Mouse (Mus musculus): ENCODE data around the gene Dgki. TPM values are rescaled to one million over a fixed set of nuclear protein-coding genes. Genes with fewer than 3 reads are reported as not detected.
A peak's percentile ranks its signal among the peaks of the same experiment; 100 is the strongest.

Dgki gene
- total RNA-seq, 2 experiments from 2014 or later, result not detected

GRCm38 (mm10) chr6:37297744-37298482 is 2.1 kb downstream of the Dgki start:
- ATAC-seq (replicated peaks; ENCODE audit: poor library complexity, severe bottlenecking), result no peak

- no peak for ATAC-seq (replicated peaks; ENCODE audit: poor library complexity, severe bottlenecking)
These were observed 7.9 kb downstream of the Dgki start for GRCm38 (mm10) chr6:37292068-37292467.

DNA sequence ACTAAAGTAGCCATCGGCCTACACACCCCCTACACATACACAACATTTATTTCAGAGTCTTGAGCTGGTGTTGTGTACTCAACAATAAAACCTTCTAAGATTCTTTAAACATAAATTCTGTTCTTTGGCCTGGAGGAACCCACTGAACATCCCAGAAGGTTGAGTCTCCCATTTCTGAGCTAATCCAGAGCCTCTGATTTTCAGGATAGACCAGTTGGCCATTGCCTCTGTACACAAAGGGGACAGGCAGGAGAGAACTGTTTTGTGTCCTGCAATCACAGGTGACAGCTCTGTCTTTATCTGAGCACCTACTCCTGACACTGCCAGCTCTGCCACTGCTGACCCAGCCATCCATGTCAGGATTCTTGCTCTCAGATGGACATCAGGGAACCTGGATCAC is 8.8 kb downstream of the Dgki start:
- no peak for ATAC-seq (replicated peaks; ENCODE audit: poor library complexity, severe bottlenecking)

DNA sequence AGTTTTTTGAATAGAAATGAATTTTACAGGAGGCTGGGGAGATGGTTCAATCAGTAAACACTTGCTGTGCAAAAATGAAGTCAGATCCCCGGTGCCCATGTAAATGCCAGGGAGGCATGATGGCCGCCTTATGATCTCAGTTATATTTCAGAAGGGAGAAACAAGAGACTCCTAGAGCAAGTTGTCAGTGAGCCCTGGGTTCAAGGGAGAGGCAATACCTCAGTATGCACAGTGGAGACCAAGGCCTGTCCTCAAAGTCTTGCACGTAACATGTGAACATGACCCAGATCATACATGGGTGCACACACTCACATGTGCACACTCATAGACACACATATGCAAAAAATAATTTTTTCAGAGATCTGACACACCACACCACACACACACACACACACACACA is 9.3 kb downstream of the Dgki start:
- ATAC-seq (replicated peaks; ENCODE audit: poor library complexity, severe bottlenecking), result no peak

GRCm38 (mm10) chr6:37286134-37286533 is 13.8 kb downstream of the Dgki start:
- ATAC-seq (replicated peaks; ENCODE audit: poor library complexity, severe bottlenecking), result peak; percentile 73

- ATAC-seq (replicated peaks; ENCODE audit: poor library complexity, severe bottlenecking), result peak; percentile 70
These were observed 15.1 kb downstream of the Dgki start for GRCm38 (mm10) chr6:37284879-37285278.

DNA sequence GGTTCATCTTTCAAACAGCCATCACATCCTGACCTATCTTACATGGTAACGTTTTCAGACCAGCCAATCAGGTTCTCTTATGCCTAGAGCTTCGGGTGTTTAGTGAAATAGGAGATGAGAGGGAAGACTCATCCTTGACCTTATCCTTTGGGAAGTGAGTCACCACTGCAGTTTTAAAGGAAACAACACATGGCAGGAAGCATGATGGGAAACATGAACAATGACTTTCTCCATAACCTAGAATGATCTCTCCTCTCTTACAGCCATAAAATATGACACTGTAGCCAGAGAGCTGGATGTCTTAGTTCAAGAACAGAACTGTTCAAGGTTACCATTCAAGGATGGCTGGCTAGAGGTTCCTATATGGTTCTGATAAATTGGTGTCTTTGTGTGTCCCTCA is 16.6 kb downstream of the Dgki start:
- no peak for ATAC-seq (replicated peaks; ENCODE audit: poor library complexity, severe bottlenecking)

- ATAC-seq (replicated peaks; ENCODE audit: poor library complexity, severe bottlenecking), result no peak
These were observed 17.3 kb downstream of the Dgki start for GRCm38 (mm10) chr6:37282659-37283058.

DNA sequence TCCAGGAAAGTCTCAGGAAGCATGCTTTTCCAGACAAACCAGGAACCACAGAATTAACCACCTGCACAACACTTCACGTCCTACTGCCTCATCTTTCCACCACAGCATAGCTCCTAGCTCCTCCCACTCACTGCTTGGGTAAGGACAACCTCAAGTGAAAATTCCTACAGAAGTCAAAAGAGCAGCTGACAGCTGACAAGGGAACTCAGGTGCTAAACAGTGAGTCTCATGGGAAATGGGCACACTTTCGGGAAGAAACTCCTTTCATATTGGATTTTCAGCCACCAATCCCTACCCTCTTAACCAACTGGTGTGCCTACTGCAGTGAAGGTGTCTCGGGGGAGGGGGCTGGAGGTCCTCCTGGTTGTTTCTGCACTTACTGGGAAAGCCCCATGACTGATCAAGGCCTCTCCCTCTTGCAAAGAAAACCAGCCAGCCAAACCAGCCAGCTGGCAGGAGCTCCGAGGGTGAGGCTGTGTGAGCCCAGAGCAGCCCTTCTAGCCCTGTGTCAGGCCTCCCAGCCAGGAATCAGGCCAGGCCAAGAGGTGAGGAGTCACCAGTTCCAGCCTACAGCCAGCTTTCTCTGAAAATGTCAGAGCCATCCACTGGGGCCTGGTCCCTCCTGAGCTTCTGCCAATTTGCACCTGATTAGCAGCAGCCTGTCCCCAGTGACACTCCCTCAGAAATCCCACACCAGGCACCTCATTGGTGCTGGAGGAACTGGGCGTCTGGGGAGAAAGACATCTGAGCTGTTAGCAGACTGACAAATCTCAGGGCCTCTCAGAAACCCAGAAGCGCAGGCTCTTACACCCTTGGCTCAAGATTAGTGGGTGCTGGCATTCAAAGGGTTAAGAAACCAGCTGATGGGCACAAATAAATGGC is 22.9 kb downstream of the Dgki start:
- ATAC-seq (replicated peaks; ENCODE audit: poor library complexity, severe bottlenecking), result no peak

DNA sequence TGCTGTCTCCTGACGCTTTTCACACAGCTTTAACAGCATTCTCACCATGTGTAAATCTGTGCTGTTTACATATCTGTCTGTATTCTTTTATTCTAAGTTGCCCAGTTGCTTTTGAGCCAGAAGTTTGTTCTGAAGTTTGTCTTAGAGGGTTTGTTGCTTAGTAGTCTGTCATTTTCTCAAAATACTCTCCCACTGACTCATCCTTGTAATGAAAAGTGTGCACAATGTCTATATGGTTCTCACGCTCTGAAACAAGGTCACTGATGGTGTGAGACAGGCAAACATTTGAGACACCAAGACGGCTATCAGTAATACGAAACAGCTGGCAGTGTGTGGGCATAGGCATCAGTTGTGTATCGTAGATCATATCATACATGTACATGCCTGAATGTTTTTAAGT is 23.8 kb downstream of the Dgki start:
- ATAC-seq (replicated peaks; ENCODE audit: poor library complexity, severe bottlenecking), result no peak

DNA sequence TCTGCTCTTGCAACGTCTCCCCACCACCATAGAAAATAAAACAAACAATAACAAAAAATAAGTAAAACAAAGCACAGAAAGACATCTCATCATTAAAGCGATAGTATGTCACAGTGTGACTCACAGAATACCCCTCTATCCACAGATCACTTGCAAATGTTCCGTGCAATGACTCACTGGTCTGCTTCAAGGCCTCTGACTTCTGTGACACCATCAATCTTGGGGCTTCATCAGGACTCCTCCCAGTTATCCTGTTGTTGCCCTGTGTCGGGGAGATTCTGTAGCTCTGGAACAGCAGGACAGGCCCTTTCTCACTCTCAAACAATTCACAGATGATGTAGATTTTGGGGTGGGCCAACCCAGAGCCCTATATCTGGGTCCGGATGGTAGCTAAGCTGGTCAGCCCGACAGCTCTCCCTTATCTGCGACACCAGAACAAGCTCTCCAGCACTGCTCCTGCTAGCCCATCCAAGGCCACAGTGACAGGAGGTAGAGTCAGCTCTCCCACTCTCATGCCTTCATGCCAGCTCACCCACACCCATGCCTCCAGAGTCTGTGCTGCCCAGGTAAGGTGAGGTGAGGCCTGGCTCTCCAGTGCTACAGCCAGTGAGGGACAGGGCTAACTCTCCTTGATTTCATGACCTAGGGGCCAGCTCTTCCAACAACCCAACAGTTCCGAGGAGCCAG is 28.9 kb downstream of the Dgki start:
- no peak for ATAC-seq (replicated peaks; ENCODE audit: poor library complexity, severe bottlenecking)

- ATAC-seq (replicated peaks; ENCODE audit: poor library complexity, severe bottlenecking), result no peak
These were observed 31.4 kb downstream of the Dgki start for GRCm38 (mm10) chr6:37268589-37268988.

- ATAC-seq (replicated peaks; ENCODE audit: poor library complexity, severe bottlenecking), result no peak
These were observed 32.0 kb downstream of the Dgki start for GRCm38 (mm10) chr6:37267952-37268351.

GRCm38 (mm10) chr6:37262486-37262885 is 37.5 kb downstream of the Dgki start:
- ATAC-seq (replicated peaks; ENCODE audit: poor library complexity, severe bottlenecking), result peak; percentile 94

- ATAC-seq (replicated peaks; ENCODE audit: poor library complexity, severe bottlenecking), result peak; percentile 28; the same call in 1 of the 2 replicates
These were observed 38.6 kb downstream of the Dgki start for GRCm38 (mm10) chr6:37261236-37261852.

DNA sequence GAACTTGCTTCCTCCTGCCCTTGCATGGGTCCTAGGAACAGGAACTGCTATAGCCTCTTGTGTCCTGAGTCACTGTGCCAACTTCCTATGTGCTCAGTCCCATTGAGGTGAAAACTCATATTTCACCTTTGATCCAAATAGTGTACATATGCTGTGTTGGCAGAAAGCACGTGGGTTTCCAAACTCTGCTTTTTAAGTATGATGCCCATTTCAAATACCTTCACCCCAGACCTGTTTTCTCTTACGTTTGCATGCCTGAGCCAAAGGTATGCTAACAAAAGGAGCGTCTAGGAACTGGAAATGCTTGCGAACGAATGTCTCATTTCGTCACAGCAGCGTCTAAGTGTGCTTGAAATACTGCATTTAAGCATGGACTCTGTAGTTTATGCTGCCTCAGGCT is 41.3 kb downstream of the Dgki start:
- 0 out of 2 replicates have a peak, but pooled peaks have one; percentile 23 for ATAC-seq (replicated peaks; ENCODE audit: poor library complexity, severe bottlenecking)

GRCm38 (mm10) chr6:37254144-37254543 is 45.8 kb downstream of the Dgki start:
- no peak for ATAC-seq (replicated peaks; ENCODE audit: poor library complexity, severe bottlenecking)

DNA sequence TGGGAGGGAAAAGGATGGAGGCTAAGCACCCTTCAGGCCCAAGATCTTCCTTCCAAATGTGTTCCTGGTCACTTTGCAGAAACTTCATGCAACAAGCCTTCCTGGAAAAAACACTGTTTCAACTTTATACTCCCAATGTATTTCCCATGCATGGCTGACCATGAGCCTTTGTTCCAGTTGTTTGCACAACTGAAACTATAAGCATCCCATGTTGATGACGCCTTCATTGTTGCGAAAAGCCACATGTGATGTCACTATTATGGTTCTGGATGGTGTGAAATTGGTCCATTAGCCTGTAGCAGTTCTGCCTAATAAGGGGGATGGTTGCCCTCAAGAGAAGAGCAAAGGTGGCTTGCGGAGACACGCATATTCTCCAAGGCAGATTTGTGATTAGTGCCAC is 47.4 kb downstream of the Dgki start:
- no peak for ATAC-seq (replicated peaks; ENCODE audit: poor library complexity, severe bottlenecking)

DNA sequence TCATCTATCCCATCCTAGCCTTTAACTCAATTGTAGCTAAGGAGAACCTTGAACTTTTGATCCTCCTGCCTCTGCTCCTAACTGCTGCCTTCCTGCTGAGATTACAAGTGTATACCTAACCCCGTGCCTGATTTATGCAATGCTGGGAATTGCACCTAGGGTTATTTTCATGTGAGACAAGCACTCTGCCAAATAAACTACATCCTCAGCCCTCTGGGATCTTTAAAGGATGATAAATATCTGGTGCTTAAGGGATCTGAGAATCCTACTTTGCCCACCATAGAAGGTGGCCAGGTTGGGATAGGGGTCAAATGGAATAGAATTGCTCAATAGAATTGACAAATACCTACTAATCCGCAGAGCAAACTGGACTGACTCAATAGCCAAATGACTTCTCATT is 49.3 kb downstream of the Dgki start:
- no peak for ATAC-seq (replicated peaks; ENCODE audit: poor library complexity, severe bottlenecking)

DNA sequence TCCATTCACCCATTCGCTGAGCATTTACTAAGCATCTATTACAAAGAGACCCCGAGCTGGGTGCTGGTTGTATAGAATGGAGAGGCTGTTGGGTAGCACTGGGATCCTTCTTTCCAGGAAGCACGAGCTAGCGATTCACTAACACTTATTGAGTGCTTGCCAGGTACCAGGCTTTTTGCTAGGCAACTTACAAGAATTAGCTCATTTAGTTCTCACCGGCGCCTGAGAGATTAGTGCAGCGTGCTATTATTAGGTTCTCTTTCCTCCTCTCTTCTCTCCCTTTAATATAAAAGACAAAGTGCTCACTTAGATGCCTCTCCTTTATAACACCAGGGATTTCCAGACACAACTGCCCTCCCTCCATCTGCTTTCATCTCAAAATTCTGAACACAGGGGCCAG is 54.2 kb downstream of the Dgki start:
- no peak for ATAC-seq (replicated peaks; ENCODE audit: poor library complexity, severe bottlenecking)

DNA sequence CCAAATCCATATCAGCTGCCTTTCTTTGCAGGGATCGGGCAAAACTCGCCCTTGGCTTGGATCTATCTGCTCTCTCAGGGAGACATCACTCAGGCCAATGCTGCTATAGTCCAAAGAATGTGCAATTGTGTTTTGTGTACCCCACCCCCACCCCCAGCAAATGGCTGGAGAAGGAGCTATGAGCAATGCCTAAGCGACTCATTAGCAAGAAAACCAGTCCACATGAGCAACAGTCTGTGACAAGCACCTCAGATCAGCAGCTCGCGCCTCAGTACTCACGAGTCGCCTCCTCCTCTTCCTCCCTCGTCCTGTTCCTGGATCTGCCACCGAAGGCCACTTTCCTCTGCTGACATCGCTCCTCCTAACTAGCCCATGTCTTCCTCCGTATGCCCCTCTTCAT is 55.9 kb downstream of the Dgki start:
- ATAC-seq (replicated peaks; ENCODE audit: poor library complexity, severe bottlenecking), result no peak

Measured in granulocyte monocyte progenitor cell, adult 5-6 weeks (primary cell).